Mouse (Mus musculus): Measurements from ENCODE around the gene Ifi206. TPM values are rescaled to one million over a fixed set of nuclear protein-coding genes. Genes with fewer than 3 reads are reported as not detected.

The Ifi206 gene
- polyA plus RNA-seq, 1 experiment, result 0.01 TPM

- TF ChIP-seq MYOD1 (IDR thresholded peaks at IDR 0.05; ENCODE audit: control insufficient read depth in 1 of 3, insufficient read length in 2 of 3, low read depth in 2 of 3) (no peak), E2F4 (IDR thresholded peaks at IDR 0.05; ENCODE audit: insufficient read depth) (no peak), CEBPB (IDR thresholded peaks at IDR 0.05; ENCODE audit: insufficient read depth, poor library complexity, severe bottlenecking) (no peak), MYOG (IDR thresholded peaks at IDR 0.05; ENCODE audit: control insufficient read depth in 1 of 3, insufficient read depth in 1 of 3, insufficient read length in 2 of 3, low read depth in 2 of 3) (no peak), POLR2AphosphoS2 (IDR thresholded peaks at IDR 0.05; ENCODE audit: insufficient read length, low read depth) (no peak), SRF (IDR thresholded peaks at IDR 0.05; ENCODE audit: control insufficient read depth, insufficient read length, low read depth) (no peak), POLR2A (IDR thresholded peaks at IDR 0.05; ENCODE audit: insufficient read length, low read depth) (no peak), TCF3 (IDR thresholded peaks at IDR 0.05; ENCODE audit: insufficient read length, low read depth) (no peak), USF1 (IDR thresholded peaks at IDR 0.05; ENCODE audit: low read depth) (no peak), MAX (IDR thresholded peaks at IDR 0.05; ENCODE audit: low read depth) (no peak), REST (IDR thresholded peaks at IDR 0.05; ENCODE audit: insufficient read depth, insufficient read length) (no peak), TCF12 (IDR thresholded peaks at IDR 0.05; ENCODE audit: insufficient read depth, poor library complexity, severe bottlenecking) (no peak)
Measured at GRCm38 (mm10) chr1:173456761-173457160, 34.1 kb downstream of the Ifi206 start.

GRCm38 (mm10) chr1:173456139-173456754, 34.6 kb downstream of the Ifi206 start:
- no peak overlapping the region for H3K4me2 ChIP-seq (ENCODE audit: low read depth)
- no peaks in the 10 kb centered on the region for H3K36me3 ChIP-seq (ENCODE audit: control insufficient read depth, insufficient read depth)
- no peak overlapping the region for H3K4me3 ChIP-seq
- no peaks in the 10 kb centered on the region for H3K27me3 ChIP-seq (ENCODE audit: control insufficient read depth, insufficient read depth, insufficient read length)
- TF ChIP-seq MAX (IDR thresholded peaks at IDR 0.05; ENCODE audit: low read depth), result no peak
- TF ChIP-seq SRF (IDR thresholded peaks at IDR 0.05; ENCODE audit: control insufficient read depth, insufficient read length, low read depth), result no peak
- TF ChIP-seq TCF3 (IDR thresholded peaks at IDR 0.05; ENCODE audit: insufficient read length, low read depth), result no peak
- no peak for TF ChIP-seq MYOG (IDR thresholded peaks at IDR 0.05; ENCODE audit: control insufficient read depth in 1 of 3, insufficient read depth in 1 of 3, insufficient read length in 2 of 3, low read depth in 2 of 3)
- TF ChIP-seq E2F4 (IDR thresholded peaks at IDR 0.05; ENCODE audit: insufficient read depth), result no peak
- TF ChIP-seq USF1 (IDR thresholded peaks at IDR 0.05; ENCODE audit: low read depth), result no peak
- no peak for TF ChIP-seq MYOD1 (IDR thresholded peaks at IDR 0.05; ENCODE audit: control insufficient read depth in 1 of 3, insufficient read length in 2 of 3, low read depth in 2 of 3)
- TF ChIP-seq POLR2AphosphoS2 (IDR thresholded peaks at IDR 0.05; ENCODE audit: insufficient read length, low read depth), result no peak
- TF ChIP-seq TCF12 (IDR thresholded peaks at IDR 0.05; ENCODE audit: insufficient read depth, poor library complexity, severe bottlenecking), result no peak
- TF ChIP-seq CEBPB (IDR thresholded peaks at IDR 0.05; ENCODE audit: insufficient read depth, poor library complexity, severe bottlenecking), result no peak
- TF ChIP-seq REST (IDR thresholded peaks at IDR 0.05; ENCODE audit: insufficient read depth, insufficient read length), result no peak
- no peak for TF ChIP-seq POLR2A (IDR thresholded peaks at IDR 0.05; ENCODE audit: insufficient read length, low read depth)
- H3ac ChIP-seq (ENCODE audit: control insufficient read depth, insufficient read length), result no peak overlapping the region
- H3K79me2 ChIP-seq (ENCODE audit: control insufficient read depth, insufficient read depth), result no peaks in the 10 kb centered on the region

More at GRCm38 (mm10) chr1:173456761-173457160, 34.1 kb downstream of the Ifi206 start:
- no peak overlapping the region for H3ac ChIP-seq (ENCODE audit: control insufficient read depth, insufficient read length)
- H3K4me2 ChIP-seq (ENCODE audit: low read depth), result no peak overlapping the region
- H3K36me3 ChIP-seq (ENCODE audit: control insufficient read depth, insufficient read depth), result no peaks in the 10 kb centered on the region
- no peaks in the 10 kb centered on the region for H3K27me3 ChIP-seq (ENCODE audit: control insufficient read depth, insufficient read depth, insufficient read length)
- H3K79me2 ChIP-seq (ENCODE audit: control insufficient read depth, insufficient read depth), result no peaks in the 10 kb centered on the region
- no peak overlapping the region for H3K4me3 ChIP-seq

DNA sequence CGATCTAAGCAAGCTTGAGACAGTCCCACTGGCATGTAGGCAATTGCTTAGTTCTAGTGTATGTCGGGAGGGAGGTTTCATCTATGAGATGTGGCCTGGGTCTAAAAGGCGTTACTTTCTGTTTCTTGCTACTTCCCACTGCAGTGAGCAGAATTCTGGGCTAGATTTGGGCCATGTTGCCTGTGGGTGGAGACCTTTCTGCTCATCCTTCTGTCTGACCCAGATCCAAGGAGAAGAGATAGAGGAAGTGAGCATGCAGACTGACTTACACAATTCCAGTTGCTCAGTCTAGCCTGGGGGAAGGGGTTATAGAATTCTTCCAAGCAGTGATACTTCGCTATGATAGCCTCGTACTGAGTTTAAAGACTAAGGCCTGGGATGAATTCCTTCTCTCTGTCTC, 39.2 kb downstream of the Ifi206 start:
- Histone ChIP-seq H3K27me3 (ENCODE audit: control insufficient read depth, insufficient read depth, insufficient read length) (no peaks in the 10 kb centered on the region), H3K79me2 (ENCODE audit: control insufficient read depth, insufficient read depth) (no peaks in the 10 kb centered on the region), H3K36me3 (ENCODE audit: control insufficient read depth, insufficient read depth) (no peaks in the 10 kb centered on the region), H3ac (ENCODE audit: control insufficient read depth, insufficient read length) (no peak overlapping the region), H3K4me2 (ENCODE audit: low read depth) (no peak overlapping the region), H3K4me3 (no peak overlapping the region)
- TF ChIP-seq MYOG (IDR thresholded peaks at IDR 0.05; ENCODE audit: control insufficient read depth in 1 of 3, insufficient read depth in 1 of 3, insufficient read length in 2 of 3, low read depth in 2 of 3), result no peak
- no peak for TF ChIP-seq SRF (IDR thresholded peaks at IDR 0.05; ENCODE audit: control insufficient read depth, insufficient read length, low read depth)
- TF ChIP-seq TCF12 (IDR thresholded peaks at IDR 0.05; ENCODE audit: insufficient read depth, poor library complexity, severe bottlenecking), result no peak
- no peak for TF ChIP-seq E2F4 (IDR thresholded peaks at IDR 0.05; ENCODE audit: insufficient read depth)
- no peak for TF ChIP-seq TCF3 (IDR thresholded peaks at IDR 0.05; ENCODE audit: insufficient read length, low read depth)
- TF ChIP-seq REST (IDR thresholded peaks at IDR 0.05; ENCODE audit: insufficient read depth, insufficient read length), result no peak
- no peak for TF ChIP-seq POLR2AphosphoS2 (IDR thresholded peaks at IDR 0.05; ENCODE audit: insufficient read length, low read depth)
- no peak for TF ChIP-seq POLR2A (IDR thresholded peaks at IDR 0.05; ENCODE audit: insufficient read length, low read depth)
- no peak for TF ChIP-seq MYOD1 (IDR thresholded peaks at IDR 0.05; ENCODE audit: control insufficient read depth in 1 of 3, insufficient read length in 2 of 3, low read depth in 2 of 3)
- no peak for TF ChIP-seq CEBPB (IDR thresholded peaks at IDR 0.05; ENCODE audit: insufficient read depth, poor library complexity, severe bottlenecking)
- no peak for TF ChIP-seq USF1 (IDR thresholded peaks at IDR 0.05; ENCODE audit: low read depth)
- TF ChIP-seq MAX (IDR thresholded peaks at IDR 0.05; ENCODE audit: low read depth), result no peak

DNA sequence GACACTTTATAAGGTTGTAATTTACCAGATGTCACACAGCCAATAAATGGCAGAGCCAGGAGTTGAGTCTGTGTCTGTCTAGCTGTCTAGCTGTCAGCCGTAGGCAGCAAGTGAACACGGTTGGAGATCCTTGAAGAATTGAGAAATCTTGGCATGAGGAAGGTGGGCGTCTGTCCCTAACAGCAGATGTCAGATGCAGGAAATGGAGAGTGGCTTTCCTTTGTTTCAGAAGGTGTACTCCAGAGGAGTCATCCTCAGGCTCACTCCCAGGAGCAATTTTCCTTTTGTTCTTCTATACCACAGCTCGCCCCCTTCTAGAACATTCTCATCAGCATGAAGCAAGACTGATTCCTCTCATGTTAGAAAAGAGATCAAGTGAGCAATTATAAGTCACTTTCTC, 40.2 kb downstream of the Ifi206 start:
- Histone ChIP-seq H3K4me2 (ENCODE audit: low read depth) (no peak overlapping the region), H3ac (ENCODE audit: control insufficient read depth, insufficient read length) (no peak overlapping the region), H3K36me3 (ENCODE audit: control insufficient read depth, insufficient read depth) (no peaks in the 10 kb centered on the region), H3K27me3 (ENCODE audit: control insufficient read depth, insufficient read depth, insufficient read length) (no peaks in the 10 kb centered on the region), H3K4me3 (no peak overlapping the region), H3K79me2 (ENCODE audit: control insufficient read depth, insufficient read depth) (no peaks in the 10 kb centered on the region)
- TF ChIP-seq MYOD1 (IDR thresholded peaks at IDR 0.05; ENCODE audit: control insufficient read depth in 1 of 3, insufficient read length in 2 of 3, low read depth in 2 of 3) (no peak), TCF12 (IDR thresholded peaks at IDR 0.05; ENCODE audit: insufficient read depth, poor library complexity, severe bottlenecking) (no peak), MYOG (IDR thresholded peaks at IDR 0.05; ENCODE audit: control insufficient read depth in 1 of 3, insufficient read depth in 1 of 3, insufficient read length in 2 of 3, low read depth in 2 of 3) (no peak), MAX (IDR thresholded peaks at IDR 0.05; ENCODE audit: low read depth) (no peak), E2F4 (IDR thresholded peaks at IDR 0.05; ENCODE audit: insufficient read depth) (no peak), REST (IDR thresholded peaks at IDR 0.05; ENCODE audit: insufficient read depth, insufficient read length) (no peak), SRF (IDR thresholded peaks at IDR 0.05; ENCODE audit: control insufficient read depth, insufficient read length, low read depth) (no peak), TCF3 (IDR thresholded peaks at IDR 0.05; ENCODE audit: insufficient read length, low read depth) (no peak), USF1 (IDR thresholded peaks at IDR 0.05; ENCODE audit: low read depth) (no peak), POLR2AphosphoS2 (IDR thresholded peaks at IDR 0.05; ENCODE audit: insufficient read length, low read depth) (no peak), CEBPB (IDR thresholded peaks at IDR 0.05; ENCODE audit: insufficient read depth, poor library complexity, severe bottlenecking) (no peak), POLR2A (IDR thresholded peaks at IDR 0.05; ENCODE audit: insufficient read length, low read depth) (no peak)

Measured in myocyte (in vitro differentiated cells).